Mouse (Mus musculus): ENCODE data around the gene Sez6l2. TPM values are rescaled to one million over a fixed set of nuclear protein-coding genes. Genes with fewer than 3 reads are reported as not detected.

Gene Sez6l2
- polyA plus RNA-seq, 1 experiment: 2.0 TPM

DNA sequence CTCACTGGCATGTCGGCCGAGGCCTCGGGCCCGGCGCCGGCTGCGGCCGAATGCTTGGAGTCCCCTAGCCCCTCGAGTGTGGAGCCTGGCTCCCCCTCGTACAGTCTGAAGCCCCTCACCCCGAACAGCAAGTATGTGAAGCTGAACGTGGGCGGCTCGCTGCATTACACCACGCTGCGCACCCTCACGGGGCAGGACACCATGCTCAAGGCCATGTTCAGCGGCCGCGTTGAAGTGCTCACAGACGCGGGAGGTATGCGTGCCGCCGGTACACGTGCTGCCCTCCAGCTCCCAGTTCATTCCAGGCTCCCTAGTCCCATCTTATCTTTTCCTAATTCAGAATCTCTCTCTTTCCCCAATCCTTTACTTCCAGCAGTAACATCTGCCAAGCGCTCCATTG lies 21.3 kb upstream of the Sez6l2 start:
- Histone ChIP-seq H3K36me3 (replicated peaks; ENCODE audit: low read length) (peaks cover 36% of the 10 kb centered on the region), H3K27me3 (replicated peaks) (no peaks in the 10 kb centered on the region), H3K9me3 (no peaks in the 10 kb centered on the region), H3K4me1 (peaks cover 74% of the 10 kb centered on the region), H3K4me3 (replicated peaks) (peak overlapping the region; percentile 100)
- TF ChIP-seq FLI1 (IDR thresholded peaks at IDR 0.05; ENCODE audit: low read length): no peak
- no peak for TF ChIP-seq GATA1 (IDR thresholded peaks at IDR 0.05; ENCODE audit: borderline replicate concordance, low read length)

DNA sequence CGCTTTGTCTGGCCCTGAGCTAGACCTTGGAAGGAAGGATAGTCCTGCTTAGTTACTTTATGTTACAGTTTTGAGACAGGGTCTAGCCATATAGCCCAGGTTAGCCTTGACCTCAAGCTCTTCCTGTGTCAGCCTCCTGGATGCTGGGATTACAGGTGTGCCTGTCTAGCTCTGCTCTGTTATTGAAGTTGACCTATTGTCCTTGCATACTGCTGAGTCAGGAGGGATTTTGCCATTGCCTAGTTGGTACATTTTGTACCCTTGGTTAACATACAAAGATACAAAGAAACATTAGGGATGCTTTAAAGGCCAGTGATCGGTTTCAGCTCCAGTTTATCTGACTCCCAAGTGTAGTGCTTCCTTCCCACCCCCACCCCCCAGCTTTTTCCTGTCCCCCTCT lies 17.7 kb upstream of the Sez6l2 start:
- TF ChIP-seq GATA1 (IDR thresholded peaks at IDR 0.05; ENCODE audit: borderline replicate concordance, low read length): no peak
- no peak for TF ChIP-seq FLI1 (IDR thresholded peaks at IDR 0.05; ENCODE audit: low read length)
- Histone ChIP-seq H3K4me1 (peaks cover 45% of the 10 kb centered on the region), H3K36me3 (replicated peaks; ENCODE audit: low read length) (peaks cover 71% of the 10 kb centered on the region)

DNA sequence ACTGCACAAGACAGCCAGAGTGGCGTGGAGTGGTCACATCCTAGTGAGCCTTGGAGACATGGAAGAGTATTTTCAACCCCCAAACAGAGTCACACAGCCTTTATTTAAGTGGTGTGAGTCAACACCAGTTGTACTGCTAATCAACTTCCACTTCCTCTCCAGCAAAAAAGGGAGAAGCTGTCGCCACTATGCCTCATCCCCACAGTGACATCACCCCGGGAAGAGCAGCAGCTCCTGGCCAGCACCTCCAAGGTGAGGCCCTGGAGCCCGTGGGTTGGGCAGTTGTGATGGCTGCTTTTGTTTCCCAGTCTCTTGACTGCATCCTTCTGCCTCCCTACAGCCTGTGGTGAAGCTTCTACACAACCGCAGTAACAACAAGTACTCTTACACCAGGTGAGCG lies 9.2 kb upstream of the Sez6l2 start:
- peak overlapping the region; percentile 1 for H3K4me3 ChIP-seq (replicated peaks)
- peaks cover 23% of the 10 kb centered on the region for H3K4me1 ChIP-seq
- no peaks in the 10 kb centered on the region for H3K9me3 ChIP-seq
- peaks cover 90% of the 10 kb centered on the region for H3K36me3 ChIP-seq (replicated peaks; ENCODE audit: low read length)
- H3K27me3 ChIP-seq (replicated peaks): no peaks in the 10 kb centered on the region
- TF ChIP-seq FLI1 (IDR thresholded peaks at IDR 0.05; ENCODE audit: low read length) (no peak), GATA1 (IDR thresholded peaks at IDR 0.05; ENCODE audit: borderline replicate concordance, low read length) (no peak)

More for the DNA sequence above, 17.7 kb upstream of the Sez6l2 start:
- Histone ChIP-seq H3K27me3 (replicated peaks) (no peaks in the 10 kb centered on the region), H3K9me3 (no peaks in the 10 kb centered on the region), H3K4me3 (replicated peaks) (no peak overlapping the region)

DNA sequence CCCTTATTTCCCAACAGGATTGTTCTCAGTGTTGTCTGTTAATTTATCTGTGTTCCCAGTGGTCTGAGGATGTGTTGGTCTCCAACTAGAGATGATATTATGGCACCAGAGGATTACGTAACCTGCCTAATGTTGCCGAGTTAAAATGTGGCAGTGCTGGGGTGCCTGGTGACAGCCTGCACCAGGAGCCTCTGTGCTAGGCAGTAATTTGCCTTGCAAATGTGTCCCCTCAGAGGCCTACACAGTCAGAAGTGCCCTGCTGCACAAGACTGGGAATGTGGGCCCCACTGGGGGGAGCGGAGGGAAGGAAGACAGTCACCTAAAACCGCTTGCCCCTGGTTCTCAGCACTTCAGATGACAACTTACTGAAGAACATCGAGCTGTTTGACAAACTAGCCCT lies 8.6 kb upstream of the Sez6l2 start:
- Histone ChIP-seq H3K4me3 (replicated peaks) (no peak overlapping the region), H3K36me3 (replicated peaks; ENCODE audit: low read length) (peaks cover 90% of the 10 kb centered on the region), H3K9me3 (no peaks in the 10 kb centered on the region), H3K27me3 (replicated peaks) (no peaks in the 10 kb centered on the region), H3K4me1 (peaks cover 23% of the 10 kb centered on the region)
- TF ChIP-seq GATA1 (IDR thresholded peaks at IDR 0.05; ENCODE audit: borderline replicate concordance, low read length) (no peak), FLI1 (IDR thresholded peaks at IDR 0.05; ENCODE audit: low read length) (no peak)

DNA sequence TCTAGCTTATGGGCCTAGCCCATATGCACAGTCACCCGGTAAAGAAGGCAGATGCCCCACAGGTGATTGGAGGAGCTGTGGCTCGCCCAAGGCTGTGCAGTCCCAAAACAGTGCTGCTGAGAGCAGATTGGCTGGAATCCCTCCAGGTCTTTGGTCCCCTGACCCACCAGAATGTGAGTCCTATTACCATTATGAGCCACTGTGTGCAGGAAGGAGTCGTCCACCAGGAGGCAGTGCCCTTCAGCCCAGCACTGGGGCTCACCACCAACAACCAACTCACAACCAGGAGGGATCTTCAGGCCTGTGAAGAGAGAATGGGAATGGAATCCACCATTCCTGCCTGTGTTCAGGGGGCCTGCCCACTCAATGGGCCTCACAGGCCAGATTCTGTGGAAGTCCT lies 3.8 kb upstream of the Sez6l2 start:
- Histone ChIP-seq H3K4me1 (peaks cover 30% of the 10 kb centered on the region), H3K36me3 (replicated peaks; ENCODE audit: low read length) (peaks cover 60% of the 10 kb centered on the region), H3K27me3 (replicated peaks) (peaks cover 30% of the 10 kb centered on the region), H3K9me3 (no peaks in the 10 kb centered on the region), H3K4me3 (replicated peaks) (no peak overlapping the region)
- no peak for TF ChIP-seq GATA1 (IDR thresholded peaks at IDR 0.05; ENCODE audit: borderline replicate concordance, low read length)
- no peak for TF ChIP-seq FLI1 (IDR thresholded peaks at IDR 0.05; ENCODE audit: low read length)

DNA sequence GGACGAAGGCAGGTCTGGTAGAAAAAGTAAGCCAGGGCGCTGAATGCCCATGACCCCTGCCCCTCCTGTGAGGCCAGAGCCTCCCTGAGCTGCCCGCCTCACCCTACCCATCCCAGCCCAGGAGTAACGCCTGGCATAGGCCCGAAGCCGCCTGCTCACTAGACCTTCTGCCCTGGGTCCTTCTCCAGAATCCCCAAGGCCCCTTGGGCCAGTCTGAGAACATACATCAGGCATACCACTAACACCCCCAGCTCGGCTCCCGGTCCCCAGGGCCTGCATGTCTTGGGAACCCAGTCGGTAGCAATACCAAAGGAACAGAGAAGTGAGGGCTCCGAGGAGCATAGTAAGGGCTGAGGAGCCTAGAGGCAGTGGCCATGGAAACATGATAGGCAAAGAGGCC lies 1.7 kb upstream of the Sez6l2 start:
- TF ChIP-seq FLI1 (IDR thresholded peaks at IDR 0.05; ENCODE audit: low read length): no peak
- no peak for TF ChIP-seq GATA1 (IDR thresholded peaks at IDR 0.05; ENCODE audit: borderline replicate concordance, low read length)
- Histone ChIP-seq H3K27me3 (replicated peaks) (peaks cover 49% of the 10 kb centered on the region), H3K4me3 (replicated peaks) (no peak overlapping the region), H3K36me3 (replicated peaks; ENCODE audit: low read length) (peaks cover 39% of the 10 kb centered on the region), H3K4me1 (peaks cover 30% of the 10 kb centered on the region), H3K9me3 (no peaks in the 10 kb centered on the region)

DNA sequence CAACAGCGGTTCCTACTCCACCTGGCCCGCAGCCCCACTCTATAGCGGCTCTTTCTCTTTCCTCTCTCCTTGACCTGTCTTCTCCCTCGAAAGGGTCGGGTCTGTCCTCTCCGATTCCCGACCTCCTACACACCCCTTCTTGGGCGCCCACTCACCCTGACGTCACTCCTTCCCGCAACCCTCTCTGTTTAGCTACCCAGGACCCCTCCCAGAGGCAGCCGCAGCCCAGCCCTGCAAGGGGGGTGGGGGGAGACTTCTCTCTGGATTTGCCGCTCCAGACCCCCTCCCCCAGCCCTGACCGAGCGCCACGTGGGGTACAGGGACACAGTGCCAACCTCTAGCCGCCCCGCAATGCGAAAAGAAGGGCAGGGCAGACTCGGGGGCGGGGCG lies 965 bp upstream of the Sez6l2 start, which contains the start of gene Asphd1:
Asphd1 (minus strand) TSS at position 180 of the 390 bp plus-strand sequence.
- H3K4me1 ChIP-seq: peaks cover 30% of the 10 kb centered on the region
- H3K36me3 ChIP-seq (replicated peaks; ENCODE audit: low read length): peaks cover 31% of the 10 kb centered on the region
- no peaks in the 10 kb centered on the region for H3K9me3 ChIP-seq
- TF ChIP-seq GATA1 (IDR thresholded peaks at IDR 0.05; ENCODE audit: borderline replicate concordance, low read length) (no peak), FLI1 (IDR thresholded peaks at IDR 0.05; ENCODE audit: low read length) (no peak)
- H3K27me3 ChIP-seq (replicated peaks): peaks cover 56% of the 10 kb centered on the region
- peak within 1 kb of the TSS; percentile 89 for H3K4me3 ChIP-seq (replicated peaks)

DNA sequence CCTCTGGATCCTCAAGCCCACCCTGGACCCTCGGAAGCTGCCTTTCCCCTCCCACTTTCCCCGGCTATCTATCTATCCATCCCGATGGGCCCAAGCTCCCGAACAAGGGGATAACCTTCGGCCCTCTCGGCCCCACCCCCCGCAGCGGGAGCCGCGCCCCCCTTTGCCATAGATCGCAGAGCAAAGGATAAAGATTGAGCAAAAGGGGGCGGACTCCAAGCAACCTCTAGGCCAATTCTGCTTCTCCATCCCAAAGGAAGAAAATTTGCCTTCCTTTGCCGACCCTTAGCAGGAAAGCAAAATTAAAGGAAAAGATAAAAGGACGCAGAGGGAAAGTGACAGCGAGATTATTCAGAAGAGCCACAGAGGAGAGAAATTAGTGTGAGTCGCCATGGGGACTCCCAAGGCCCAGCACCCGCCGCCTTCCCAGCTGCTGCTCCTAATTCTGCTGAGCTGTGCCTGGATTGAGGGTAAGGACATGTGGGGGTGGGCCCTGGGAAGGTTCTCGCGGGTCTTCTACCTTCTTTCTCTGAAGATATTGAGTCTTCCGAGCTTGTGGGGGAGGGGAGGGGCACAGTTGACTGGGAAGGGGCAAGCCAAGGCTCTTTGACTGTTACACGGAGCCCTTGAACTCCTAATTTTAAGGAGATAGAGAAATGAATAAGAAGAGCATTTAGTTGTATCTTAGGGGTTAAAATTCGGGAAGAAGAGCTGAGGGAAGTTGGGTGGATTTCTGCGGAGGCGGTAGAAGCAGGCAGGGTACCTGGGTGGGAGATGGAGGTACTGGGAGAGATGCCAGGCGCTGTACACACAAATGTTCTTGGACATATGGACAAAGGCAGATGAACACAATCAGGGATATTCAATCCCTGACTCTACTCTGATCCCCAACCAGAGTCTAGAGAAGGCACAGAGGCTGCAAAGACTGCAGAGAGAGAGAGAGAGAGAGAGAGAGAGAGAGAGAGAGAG lies 568 bp downstream of the Sez6l2 start:
- TF ChIP-seq FLI1 (IDR thresholded peaks at IDR 0.05; ENCODE audit: low read length): no peak
- no peak for TF ChIP-seq GATA1 (IDR thresholded peaks at IDR 0.05; ENCODE audit: borderline replicate concordance, low read length)
- Histone ChIP-seq H3K27me3 (replicated peaks) (peaks cover 66% of the 10 kb centered on the region), H3K36me3 (replicated peaks; ENCODE audit: low read length) (peaks cover 19% of the 10 kb centered on the region)

DNA sequence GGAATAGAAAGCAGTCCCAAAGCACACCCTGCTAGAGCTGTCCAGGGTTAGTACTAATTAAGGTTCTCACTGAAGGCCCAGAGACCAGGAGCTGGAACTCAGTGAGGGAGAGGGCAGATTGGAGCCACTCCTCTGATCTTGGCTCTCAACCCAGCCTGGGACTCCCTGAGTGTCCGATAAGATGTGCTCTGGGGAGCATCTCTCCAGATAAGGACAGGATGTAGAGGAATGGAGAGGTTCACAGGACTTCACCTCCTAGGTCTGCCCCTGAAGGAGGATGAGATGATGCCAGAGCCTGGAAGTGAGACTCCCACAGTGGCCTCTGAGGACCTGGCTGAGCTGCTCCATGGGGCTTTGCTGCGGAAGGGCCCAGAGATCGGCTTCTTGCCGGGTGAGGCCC lies 1.4 kb downstream of the Sez6l2 start:
- H3K27me3 ChIP-seq (replicated peaks): peaks cover 70% of the 10 kb centered on the region
- peaks cover 30% of the 10 kb centered on the region for H3K4me1 ChIP-seq
- TF ChIP-seq FLI1 (IDR thresholded peaks at IDR 0.05; ENCODE audit: low read length) (no peak), GATA1 (IDR thresholded peaks at IDR 0.05; ENCODE audit: borderline replicate concordance, low read length) (no peak)
- H3K4me3 ChIP-seq (replicated peaks): no peak overlapping the region
- H3K36me3 ChIP-seq (replicated peaks; ENCODE audit: low read length): peaks cover 11% of the 10 kb centered on the region
- H3K9me3 ChIP-seq: no peaks in the 10 kb centered on the region

More for the DNA sequence above, 568 bp downstream of the Sez6l2 start:
- Histone ChIP-seq H3K4me1 (peaks cover 30% of the 10 kb centered on the region), H3K9me3 (no peaks in the 10 kb centered on the region), H3K4me3 (replicated peaks) (no peak overlapping the region)

DNA sequence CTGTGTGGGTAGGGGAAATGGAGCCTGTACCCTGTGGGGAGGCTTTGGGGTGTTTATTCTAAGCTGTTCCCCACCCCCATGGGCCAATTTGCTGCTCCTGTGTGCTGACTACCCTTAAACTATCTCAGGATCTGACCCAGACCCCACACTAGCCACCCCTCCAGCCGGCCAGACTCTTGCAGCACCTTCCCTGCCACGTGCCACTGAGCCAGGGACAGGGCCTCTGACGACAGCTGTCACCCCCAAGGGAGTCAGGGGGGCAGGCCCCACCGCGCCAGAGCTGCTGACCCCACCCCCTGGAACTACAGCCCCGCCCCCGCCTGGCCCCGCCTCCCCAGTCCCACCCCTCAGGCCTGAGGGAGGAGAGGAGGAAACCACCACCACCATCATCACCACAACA lies 2.3 kb downstream of the Sez6l2 start:
- Histone ChIP-seq H3K4me3 (replicated peaks) (no peak overlapping the region), H3K9me3 (no peaks in the 10 kb centered on the region), H3K4me1 (peaks cover 30% of the 10 kb centered on the region), H3K36me3 (replicated peaks; ENCODE audit: low read length) (peaks cover 2% of the 10 kb centered on the region), H3K27me3 (replicated peaks) (peaks cover 76% of the 10 kb centered on the region)
- no peak for TF ChIP-seq GATA1 (IDR thresholded peaks at IDR 0.05; ENCODE audit: borderline replicate concordance, low read length)
- no peak for TF ChIP-seq FLI1 (IDR thresholded peaks at IDR 0.05; ENCODE audit: low read length)

Measured in megakaryocyte, embryonic 14.5 days (primary cell).